Mouse (Mus musculus) embryonic fibroblast, embryonic 13.5 days (primary cell): ENCODE data around the gene Rpl12. TPM values are rescaled to one million over a fixed set of nuclear protein-coding genes. Genes with fewer than 3 reads are reported as not detected.
"Not testable (repeated sequence)": the region's sequence is repeated elsewhere in the genome, so short reads cannot be mapped to it uniquely, and the experiment has no call there.

Experiments used
- H3K27ac ChIP-seq: 2 replicates; pipeline ENCODE4 v1.5.1; 2012; ENCODE audit warnings: low read length, control low read depth, inconsistent platforms; ENCODE audit not compliant: insufficient read depth
- H3K4me1 ChIP-seq: 2 replicates; pipeline ENCODE4 v1.6.1; 2011; ENCODE audit warnings: low read length; ENCODE audit not compliant: control insufficient read depth, insufficient read depth
- H3K4me3 ChIP-seq: 2 replicates; pipeline ENCODE4 v1.5.1; 2011; ENCODE audit warnings: mild to moderate bottlenecking, control low read depth, low read length; ENCODE audit not compliant: insufficient read depth
- CTCF ChIP-seq: IDR thresholded peaks from 2 replicates; pipeline ENCODE4 v1.5.1; 2011; ENCODE audit warnings: mild to moderate bottlenecking, control low read depth, low read length, moderate library complexity, borderline replicate concordance; ENCODE audit not compliant: insufficient read depth
- POLR2A ChIP-seq: IDR thresholded peaks from 2 replicates; pipeline ENCODE4 v1.6.1; 2011; ENCODE audit warnings: low read depth, mild to moderate bottlenecking, control low read depth, low read length, moderate library complexity
- polyA plus RNA-seq: library from polyadenylated mRNA; stranded (reverse); fragments of >200 nt; gene quantifications from 2 replicates; pipeline ENCODE4 v1.2.4, GENCODE M21; 2011; ENCODE audit warnings: low read depth; ENCODE audit not compliant: missing spikeins, insufficient read length

The Rpl12 gene
- polyA plus RNA-seq, 1 experiment, result 64.0 TPM

- H3K4me1 ChIP-seq, result no peaks in the 10 kb centered on the region
- TF ChIP-seq POLR2A (no peak), CTCF (no peak)
- H3K4me3 ChIP-seq, result no peak overlapping the region
- H3K27ac ChIP-seq, result no peak overlapping the region
Observed at GRCm38 (mm10) chr2:32997081-32997480, 35.7 kb downstream of the Rpl12 start.

- TF ChIP-seq CTCF (no peak), POLR2A (no peak)
- H3K27ac ChIP-seq, result no peak overlapping the region
- no peak overlapping the region for H3K4me3 ChIP-seq
- no peaks in the 10 kb centered on the region for H3K4me1 ChIP-seq
Observed at GRCm38 (mm10) chr2:32997792-32998191, 36.4 kb downstream of the Rpl12 start.

GRCm38 (mm10) chr2:32999752-33000151, 38.4 kb downstream of the Rpl12 start:
- Histone ChIP-seq H3K4me1 (no peaks in the 10 kb centered on the region), H3K27ac (no peak overlapping the region), H3K4me3 (no peak overlapping the region)
- TF ChIP-seq CTCF (no peak), POLR2A (no peak)

GRCm38 (mm10) chr2:33002144-33002543, 40.8 kb downstream of the Rpl12 start:
- TF ChIP-seq CTCF (no peak), POLR2A (no peak)

GRCm38 (mm10) chr2:33005041-33005440, 43.7 kb downstream of the Rpl12 start:
- Histone ChIP-seq H3K27ac (no peak overlapping the region), H3K4me1 (no peaks in the 10 kb centered on the region), H3K4me3 (no peak overlapping the region)
- TF ChIP-seq POLR2A (no peak), CTCF (no peak)

More at GRCm38 (mm10) chr2:33002144-33002543, 40.8 kb downstream of the Rpl12 start:
- H3K4me3 ChIP-seq, result no peak overlapping the region
- H3K27ac ChIP-seq, result no peak overlapping the region
- H3K4me1 ChIP-seq, result no peaks in the 10 kb centered on the region

- H3K4me1 ChIP-seq, H3K4me3 ChIP-seq, H3K27ac ChIP-seq: not testable (repeated sequence)
Observed at GRCm38 (mm10) chr2:33009055-33009454, 47.7 kb downstream of the Rpl12 start.

GRCm38 (mm10) chr2:33014877-33015276, 53.5 kb downstream of the Rpl12 start:
- Histone ChIP-seq H3K27ac (no peak overlapping the region), H3K4me1 (no peaks in the 10 kb centered on the region), H3K4me3 (no peak overlapping the region)
- no peak for TF ChIP-seq POLR2A
- no peak for TF ChIP-seq CTCF

Other genes starting within 250 kb of the Rpl12 start
- 77.9 and 82.0 TPM in 2 replicates for gene Cdk9, start 248.5 kb upstream of the Rpl12 start, polyA plus RNA-seq
- gene Sh2d3c, start 240.5 kb upstream of the Rpl12 start, polyA plus RNA-seq, result 2.1 and 2.6 TPM in 2 replicates
- not detected in 2 replicates for gene 6330409D20Rik, start 220.5 kb upstream of the Rpl12 start, polyA plus RNA-seq
- 26.1 and 36.6 TPM in 2 replicates for gene Tor2a, start 204.3 kb upstream of the Rpl12 start, polyA plus RNA-seq
- 0.40 and 0.67 TPM in 2 replicates for gene Ttc16, start 185.9 kb upstream of the Rpl12 start, polyA plus RNA-seq
- 28.9 and 44.3 TPM in 2 replicates for gene Ptrh1, start 185.8 kb upstream of the Rpl12 start, polyA plus RNA-seq
- not detected in 2 replicates for gene Cfap157, start 177.1 kb upstream of the Rpl12 start, polyA plus RNA-seq
- gene Stxbp1, start 114.3 kb upstream of the Rpl12 start, polyA plus RNA-seq, result 33.3 and 41.4 TPM in 2 replicates
- gene Fam129b, start 85.4 kb upstream of the Rpl12 start, polyA plus RNA-seq, result 142 and 223 TPM in 2 replicates
- gene Lrsam1, start 55 bp downstream of the Rpl12 start, polyA plus RNA-seq, result 15.3 and 18.5 TPM in 2 replicates
- gene Slc2a8, start 20.5 kb downstream of the Rpl12 start, polyA plus RNA-seq, result 5.9 and 7.0 TPM in 2 replicates
- 11.9 and 16.6 TPM in 2 replicates for gene Garnl3, start 170.1 kb downstream of the Rpl12 start, polyA plus RNA-seq